Mouse (Mus musculus): ENCODE data around the gene Srrd.

GRCm38 (mm10) chr5:112389352-112389751 is 46.5 kb upstream of the Srrd start:
- no peak for TF ChIP-seq POLR2A (IDR thresholded peaks at IDR 0.05; ENCODE audit: control insufficient read depth in 1 of 2, insufficient read depth in 1 of 2, low read depth in 1 of 2, low read length in 2 of 2, poor library complexity in 1 of 2)
- no peak for TF ChIP-seq CTCF (IDR thresholded peaks at IDR 0.05 in 2 of 3, conservative IDR thresholded peaks at IDR 0.05 in 1 of 3; ENCODE audit: control insufficient read depth in 1 of 3, insufficient read depth in 1 of 3, low read depth in 2 of 3, low read length in 3 of 3, poor library complexity in 1 of 3, severe bottlenecking in 1 of 3)
- no peak for TF ChIP-seq MAFK (IDR thresholded peaks at IDR 0.05; ENCODE audit: borderline replicate concordance, low read depth, low read length)
- no peak for TF ChIP-seq ZKSCAN1 (IDR thresholded peaks at IDR 0.05; ENCODE audit: low read depth, low read length)
- no peak for TF ChIP-seq NRF1 (IDR thresholded peaks at IDR 0.05; ENCODE audit: insufficient read depth, low read depth, low read length, poor library complexity, severe bottlenecking)
- no peak for TF ChIP-seq EP300 (IDR thresholded peaks at IDR 0.05; ENCODE audit: low read depth in 1 of 2, low read length in 2 of 2)
- TF ChIP-seq MYC (IDR thresholded peaks at IDR 0.05; ENCODE audit: low read depth, low read length) = no peak
- TF ChIP-seq E2F4 (IDR thresholded peaks at IDR 0.05; ENCODE audit: borderline replicate concordance, low read depth, low read length) = no peak
- no peak for TF ChIP-seq KAT2A (conservative IDR thresholded peaks at IDR 0.05; ENCODE audit: low read depth, low read length)
- TF ChIP-seq RCOR1 (IDR thresholded peaks at IDR 0.05; ENCODE audit: low read depth, low read length) = no peak
- no peak for TF ChIP-seq GATA1 (IDR thresholded peaks at IDR 0.05; ENCODE audit: low read depth, low read length)
- no peak for TF ChIP-seq ZMIZ1 (IDR thresholded peaks at IDR 0.05; ENCODE audit: low read depth, low read length)
- no peak for TF ChIP-seq BHLHE40 (IDR thresholded peaks at IDR 0.05; ENCODE audit: borderline replicate concordance, low read depth, low read length)

All from MEL (cell line).